Mouse (Mus musculus) erythroblast, embryonic 14.5 days (primary cell): ENCODE measurements around the gene Slc29a1.

Experiments used
- GATA1 ChIP-seq: IDR thresholded peaks from 2 replicates; pipeline ENCODE4 v1.6.1; 2012; ENCODE audit warnings: low read length, inconsistent platforms, mixed read lengths
- TAL1 ChIP-seq: IDR thresholded peaks from 3 replicates; pipeline ENCODE4 v1.6.1; 2012; ENCODE audit warnings: low read length, inconsistent platforms, mixed read lengths

DNA sequence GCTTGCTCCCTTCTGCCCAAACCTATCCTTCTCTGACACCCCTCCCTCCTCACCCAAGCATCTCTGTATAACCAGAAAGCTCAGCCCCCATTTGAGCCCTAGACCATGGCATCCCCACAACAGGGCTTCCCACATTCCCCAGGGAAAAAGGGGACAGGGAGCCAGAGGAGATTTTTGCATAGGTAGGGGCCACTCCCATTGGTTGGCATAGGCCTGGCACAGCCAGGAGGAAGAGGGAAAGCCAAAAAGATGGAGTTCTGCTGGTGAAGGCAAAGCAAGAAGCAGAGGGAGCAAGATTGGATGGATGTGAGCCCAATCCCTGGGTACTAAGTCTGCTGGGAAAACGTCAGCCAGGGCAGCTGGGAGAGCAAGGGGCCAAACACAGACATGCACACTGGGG is 56.3 kb downstream of the Slc29a1 start:
- TF ChIP-seq GATA1 (no peak), TAL1 (no peak)
